Mouse (Mus musculus) thymus, adult 18-20 months (tissue): ENCODE data around the gene Kcnip3.

ENCODE experiments used
- DNase-seq, 2 experiments: peaks; one replicate each; pipeline ENCODE4 v3.0.0; 2022; ENCODE audit warnings: mixed read lengths in 2 of 2

The Kcnip3 gene

GRCm38 (mm10) chr2:127517081-127517480, 4.8 kb downstream of the Kcnip3 start:
- DNase-seq, result peak in 1 of 2 experiments; percentile 20

GRCm38 (mm10) chr2:127514380-127515124, 7.3 kb downstream of the Kcnip3 start:
- no peak for DNase-seq

GRCm38 (mm10) chr2:127513244-127513643, 8.7 kb downstream of the Kcnip3 start:
- no peak for DNase-seq

- no peak for DNase-seq
Observed at GRCm38 (mm10) chr2:127511426-127511825, 10.5 kb downstream of the Kcnip3 start.

- DNase-seq, result no peak
Observed at GRCm38 (mm10) chr2:127507967-127508660, 13.8 kb downstream of the Kcnip3 start.

- DNase-seq, result peak; percentile 50 to 54
Observed at GRCm38 (mm10) chr2:127507077-127507774, 14.7 kb downstream of the Kcnip3 start.

GRCm38 (mm10) chr2:127506131-127506632, 15.7 kb downstream of the Kcnip3 start:
- no peak for DNase-seq

- DNase-seq, result no peak
Observed at GRCm38 (mm10) chr2:127505196-127505595, 16.7 kb downstream of the Kcnip3 start.

GRCm38 (mm10) chr2:127503751-127504549, 17.9 kb downstream of the Kcnip3 start:
- no peak for DNase-seq

GRCm38 (mm10) chr2:127501061-127501460, 20.8 kb downstream of the Kcnip3 start:
- DNase-seq, result peak in 1 of 2 experiments; percentile 26

- no peak for DNase-seq
Observed at GRCm38 (mm10) chr2:127498750-127499149, 23.1 kb downstream of the Kcnip3 start.

- no peak for DNase-seq
Observed at GRCm38 (mm10) chr2:127496321-127496720, 25.6 kb downstream of the Kcnip3 start.

GRCm38 (mm10) chr2:127484476-127485170, 37.3 kb downstream of the Kcnip3 start:
- DNase-seq, result peak in 1 of 2 experiments; percentile 20

GRCm38 (mm10) chr2:127483001-127483400, 38.9 kb downstream of the Kcnip3 start:
- DNase-seq, result no peak

- DNase-seq, result peak in 1 of 2 experiments; percentile 10
Observed at GRCm38 (mm10) chr2:127482533-127482911, 39.4 kb downstream of the Kcnip3 start.

- DNase-seq, result no peak
Observed at GRCm38 (mm10) chr2:127481841-127482532, 39.9 kb downstream of the Kcnip3 start.

GRCm38 (mm10) chr2:127479763-127480162, 42.1 kb downstream of the Kcnip3 start:
- DNase-seq, result no peak

- no peak for DNase-seq
Observed at GRCm38 (mm10) chr2:127479210-127479609, 42.7 kb downstream of the Kcnip3 start.

- DNase-seq, result no peak
Observed at GRCm38 (mm10) chr2:127472279-127472678, 49.6 kb downstream of the Kcnip3 start.

- DNase-seq, result no peak
Observed at GRCm38 (mm10) chr2:127471281-127471680, 50.6 kb downstream of the Kcnip3 start.

- no peak for DNase-seq
Observed at GRCm38 (mm10) chr2:127470661-127471060, 51.2 kb downstream of the Kcnip3 start.
